Mouse (Mus musculus) fibroblast of lung, adult 2 months (primary cell): ENCODE data around the gene Atp6v0a4.
A peak's percentile ranks its signal among the peaks of the same experiment; 100 is the strongest.

Source experiments
- DNase-seq: peaks from one replicate; pipeline ENCODE4 v3.0.0-alpha.2; 2011; ENCODE audit warnings: low read depth

The Atp6v0a4 gene

GRCm38 (mm10) chr6:38124207-38124835, at the start of gene Atp6v0a4:
Gene Atp6v0a4 (minus strand): TSS chr6:38124586.
- no peak for DNase-seq

DNA sequence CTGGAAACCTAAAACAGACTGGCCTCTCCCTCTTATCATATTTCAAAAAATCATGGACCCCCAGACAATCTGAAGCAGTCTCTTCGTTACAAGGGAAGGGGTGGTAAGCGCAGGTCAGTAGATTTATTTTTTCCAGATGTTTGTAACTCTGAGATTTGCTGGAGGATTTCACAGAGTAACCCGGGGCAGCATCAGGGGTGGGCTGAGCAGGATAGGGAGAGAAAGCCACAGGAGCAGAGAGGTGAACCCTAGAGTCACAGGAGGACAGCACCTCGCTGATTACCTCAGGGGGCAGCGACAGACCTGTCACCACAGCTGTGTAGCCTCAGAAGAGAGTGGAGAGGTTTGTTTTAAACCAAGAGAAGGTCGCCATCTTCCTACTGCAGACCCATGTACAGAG, 41.0 kb upstream of the Atp6v0a4 start:
- DNase-seq = no peak

GRCm38 (mm10) chr6:38164705-38165104, 40.3 kb upstream of the Atp6v0a4 start:
- no peak for DNase-seq

- DNase-seq = no peak
These were observed 38.6 kb upstream of the Atp6v0a4 start for GRCm38 (mm10) chr6:38162825-38163504.

DNA sequence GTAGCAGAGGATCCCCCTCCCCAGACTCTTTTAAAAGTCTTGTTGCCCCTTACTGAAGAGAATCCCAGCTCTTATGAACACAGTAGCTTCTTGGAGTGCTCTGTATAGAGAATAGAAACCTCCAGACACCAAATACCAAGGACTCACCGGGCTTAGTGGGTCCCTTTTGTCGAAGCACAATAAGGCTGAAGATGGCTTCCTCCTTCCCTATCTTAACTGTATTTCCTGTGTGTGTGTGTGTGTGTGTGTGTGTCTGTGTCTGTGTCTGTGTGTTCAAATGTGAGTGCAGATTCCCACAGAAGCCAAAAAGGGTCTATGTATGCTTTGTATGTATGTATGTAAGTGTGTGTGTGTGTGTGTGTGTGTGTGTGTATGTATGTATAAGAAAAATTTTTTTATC, 36.2 kb upstream of the Atp6v0a4 start:
- no peak for DNase-seq

GRCm38 (mm10) chr6:38160102-38160501, 35.7 kb upstream of the Atp6v0a4 start:
- DNase-seq = peak; percentile 72

DNA sequence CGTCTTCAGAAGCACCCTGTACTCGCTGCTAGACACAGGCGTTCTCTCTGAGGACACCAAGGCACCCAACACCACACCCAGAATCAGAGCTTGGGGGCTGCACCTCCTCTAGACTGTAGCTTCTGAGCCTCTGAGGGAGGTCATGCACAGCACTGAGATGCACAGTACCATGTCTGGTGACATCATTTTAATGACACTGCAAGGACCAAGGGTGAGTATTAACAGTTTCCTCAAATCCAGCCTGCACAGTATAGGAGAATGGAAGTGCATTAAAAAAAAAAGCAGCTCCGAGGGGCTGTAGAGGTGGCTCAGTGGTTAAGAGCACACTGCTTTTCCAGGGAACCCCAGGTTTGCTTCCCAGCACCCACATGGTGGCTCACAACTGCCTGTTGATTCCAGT, 35.2 kb upstream of the Atp6v0a4 start:
- DNase-seq = no peak

GRCm38 (mm10) chr6:38157925-38158324, 33.5 kb upstream of the Atp6v0a4 start:
- DNase-seq = no peak

- no peak for DNase-seq
These were observed 31.8 kb upstream of the Atp6v0a4 start for GRCm38 (mm10) chr6:38156204-38156603.

GRCm38 (mm10) chr6:38152305-38152704, 27.9 kb upstream of the Atp6v0a4 start:
- DNase-seq = no peak

DNA sequence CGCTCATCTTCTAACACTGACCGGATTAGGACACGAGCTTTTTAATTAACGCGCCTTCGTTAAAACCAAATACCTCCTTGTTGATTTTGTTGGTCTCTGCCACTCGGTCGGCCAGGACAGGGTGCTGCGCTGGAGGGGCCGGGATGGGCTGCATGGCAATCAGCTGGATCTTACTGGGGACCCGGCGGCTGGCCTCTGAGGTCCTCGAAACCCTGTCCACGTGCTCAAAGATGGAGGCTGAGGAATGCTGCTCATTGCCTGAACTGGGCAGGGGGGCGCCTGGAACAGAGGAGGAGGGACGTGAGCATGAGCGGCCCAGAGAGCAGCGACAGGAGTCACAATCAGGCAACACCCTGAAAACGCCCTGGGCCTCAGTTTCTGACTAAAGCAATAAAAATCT, 25.1 kb upstream of the Atp6v0a4 start:
- DNase-seq = no peak

DNA sequence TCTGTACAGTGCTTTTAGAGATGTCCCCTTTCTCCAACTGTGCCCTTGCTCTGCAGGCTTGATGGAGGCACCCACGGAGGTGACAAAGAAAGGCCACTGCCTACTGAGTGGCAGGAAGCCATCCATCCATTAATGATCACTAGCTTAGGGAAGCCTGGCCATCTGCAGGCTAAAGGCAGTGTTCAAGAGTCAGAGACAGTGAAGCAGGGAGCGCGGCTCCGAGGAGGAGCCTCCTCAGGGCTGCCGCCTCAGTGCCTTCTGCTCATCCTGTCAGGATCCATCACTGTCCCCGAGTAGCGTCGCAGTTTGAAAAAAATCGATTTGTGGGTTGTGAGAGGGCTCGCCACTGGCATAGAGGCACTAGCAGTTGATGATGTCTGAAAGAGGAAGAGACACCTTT, 24.2 kb upstream of the Atp6v0a4 start:
- no peak for DNase-seq

DNA sequence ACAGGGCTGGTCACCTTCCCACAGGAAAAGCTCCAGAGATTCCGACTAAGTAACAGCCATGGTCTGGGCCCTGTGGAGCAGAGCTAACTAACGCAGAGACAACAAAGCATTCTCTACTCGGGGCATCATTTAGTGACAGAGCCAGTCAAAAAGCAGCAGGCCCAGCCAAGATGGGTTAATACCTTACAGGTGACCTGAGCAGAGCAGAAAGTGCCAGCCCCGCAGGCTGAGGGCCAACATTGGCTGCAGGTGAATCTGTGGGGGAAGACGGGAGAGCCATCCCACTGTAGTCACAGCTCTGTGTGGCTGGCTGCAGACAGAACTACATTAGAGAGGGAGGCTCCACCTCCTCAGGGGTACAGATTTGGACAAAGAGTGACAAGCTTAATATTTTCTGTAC, 22.9 kb upstream of the Atp6v0a4 start:
- DNase-seq = no peak

DNA sequence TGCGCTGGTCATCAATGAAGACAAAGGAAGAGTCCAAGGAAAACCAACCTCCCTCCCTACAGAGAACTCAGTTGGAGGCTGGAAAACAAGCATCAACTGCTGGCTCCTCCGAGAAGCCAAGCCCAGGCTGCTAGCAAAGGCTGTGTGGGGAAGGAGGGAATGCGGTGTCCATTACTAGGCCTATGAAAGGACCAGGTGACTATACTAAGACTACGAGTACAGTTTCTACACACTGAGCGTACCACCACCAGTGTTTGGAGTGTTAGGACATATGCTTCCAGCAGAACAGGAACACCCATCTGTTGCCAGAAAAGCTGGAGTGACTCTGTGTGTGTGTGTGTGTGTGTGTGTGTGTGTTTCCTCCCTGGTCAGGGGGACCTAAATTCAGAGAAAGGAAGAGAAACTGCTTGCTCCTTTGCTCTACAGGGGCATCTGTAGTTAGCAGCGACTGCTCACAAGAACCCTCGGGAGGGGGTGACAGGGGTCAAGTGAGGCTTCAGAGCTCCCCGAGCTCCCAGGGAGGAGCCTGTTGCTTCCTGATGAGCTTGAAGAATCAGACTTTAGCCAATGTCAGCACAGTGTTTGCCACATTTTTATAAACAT, 21.2 kb upstream of the Atp6v0a4 start:
- DNase-seq = no peak

DNA sequence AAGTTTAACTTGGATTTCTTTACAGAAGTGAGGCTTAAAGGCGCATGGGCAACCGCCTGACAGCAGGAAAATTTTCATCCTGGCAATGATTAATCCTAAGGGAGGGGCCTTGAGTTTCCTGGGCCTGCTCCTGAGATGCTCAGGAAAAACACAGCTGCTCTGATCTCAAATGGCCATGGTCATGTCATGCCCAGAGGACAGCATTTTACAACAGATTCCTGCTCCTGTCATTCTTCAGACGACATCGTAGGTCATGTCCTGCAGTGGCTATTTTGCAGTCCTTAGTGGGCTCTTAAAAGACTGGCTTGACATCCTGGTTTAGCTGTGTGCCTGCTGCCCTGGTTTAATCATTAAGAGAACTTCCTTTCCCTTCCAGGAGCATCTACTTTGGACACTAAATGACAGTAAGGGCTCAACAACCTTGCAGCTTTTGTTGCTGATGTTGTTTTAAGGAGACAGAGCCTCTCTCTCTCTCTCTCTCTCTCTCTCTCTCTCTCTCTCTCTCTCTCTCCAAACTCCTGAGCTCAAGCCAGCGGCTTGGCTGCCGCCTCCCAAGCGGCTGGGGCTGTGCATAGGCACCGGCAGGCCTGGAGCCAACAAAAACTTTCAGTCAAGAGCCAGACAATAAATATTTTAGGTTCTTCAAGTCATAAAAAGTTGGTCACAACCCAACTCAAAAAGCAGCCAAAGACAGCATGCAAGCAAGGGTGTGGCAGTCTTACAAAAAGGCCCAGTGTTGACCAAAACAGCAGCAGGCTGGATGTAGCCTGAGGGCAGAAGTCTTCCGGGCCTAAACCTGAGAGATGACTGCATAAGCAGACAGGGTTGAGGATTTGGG, 20.0 kb upstream of the Atp6v0a4 start:
- DNase-seq = peak; percentile 96

DNA sequence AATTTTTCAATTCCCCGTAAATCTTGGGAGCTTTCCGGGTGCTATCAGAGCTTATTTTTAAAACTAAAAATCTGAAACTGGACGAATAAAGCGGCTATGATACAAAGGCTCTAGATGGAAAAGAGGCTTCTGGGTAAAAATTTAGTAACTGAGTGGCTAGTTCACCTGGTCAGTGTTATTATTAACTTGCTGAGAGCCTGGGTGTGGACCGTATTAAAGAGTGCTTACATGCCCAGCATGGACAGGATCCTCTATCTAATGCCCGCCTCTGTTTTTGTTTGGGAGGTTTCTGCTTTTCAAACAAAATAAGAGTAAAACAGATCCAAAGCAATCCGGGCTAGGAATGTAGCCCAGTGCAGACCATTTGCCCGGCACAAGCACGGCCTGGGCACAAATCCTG, 16.0 kb upstream of the Atp6v0a4 start:
- no peak for DNase-seq

DNA sequence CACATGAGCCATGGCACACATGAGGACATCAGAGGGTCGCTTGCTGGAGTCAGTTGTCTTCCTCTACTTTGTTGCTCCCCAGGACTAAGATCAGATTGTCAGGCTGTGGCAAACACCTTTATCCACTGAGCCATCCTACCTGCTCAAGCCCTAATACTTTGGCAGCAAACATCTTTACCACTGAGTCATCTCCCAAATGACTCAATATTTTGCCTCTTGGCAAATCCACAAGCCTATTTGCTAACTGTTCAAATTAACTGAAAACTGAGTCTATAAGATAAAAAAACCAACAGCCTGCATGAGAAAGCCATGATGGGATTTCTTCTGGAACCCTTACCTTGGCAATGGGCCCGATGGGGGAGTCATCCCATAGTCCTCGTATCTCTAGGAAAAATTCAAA, 14.7 kb upstream of the Atp6v0a4 start:
- no peak for DNase-seq

DNA sequence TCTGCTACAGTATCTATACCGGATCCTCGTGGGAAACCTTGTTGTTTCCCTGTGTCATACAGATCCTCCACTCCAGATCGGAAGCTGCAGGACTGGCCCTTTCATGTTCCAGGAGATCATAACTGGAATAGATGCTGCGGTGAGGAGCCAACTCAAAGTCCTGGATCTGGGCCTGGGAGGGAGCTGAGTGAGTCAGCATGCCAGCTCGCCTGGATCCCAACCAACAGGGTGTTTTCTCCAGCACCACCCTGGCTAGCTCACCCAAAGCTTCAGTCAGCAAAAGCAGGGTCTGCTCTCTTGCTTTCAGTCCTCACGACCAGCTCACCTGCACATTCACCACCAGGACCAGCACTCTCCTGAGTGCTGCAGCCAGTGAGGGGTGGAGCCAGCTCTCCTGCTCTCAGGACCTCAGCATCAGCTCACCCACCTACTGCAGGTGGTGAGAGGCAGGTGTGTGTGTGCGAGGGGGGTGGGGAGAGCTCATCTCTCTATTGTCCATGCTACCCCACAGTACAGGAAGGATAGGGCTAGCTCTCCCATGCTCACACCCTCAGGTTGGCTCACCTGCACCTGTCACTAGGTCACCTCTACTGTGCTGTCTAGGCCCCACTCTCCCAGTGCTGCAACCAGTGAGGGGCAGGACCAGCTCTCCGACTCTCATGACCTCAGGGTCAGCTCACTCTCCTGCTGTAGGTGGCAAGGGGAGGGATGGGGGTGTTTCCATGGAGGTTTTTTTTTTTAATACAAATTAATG, 10.6 kb upstream of the Atp6v0a4 start:
- DNase-seq = peak; percentile 87

DNA sequence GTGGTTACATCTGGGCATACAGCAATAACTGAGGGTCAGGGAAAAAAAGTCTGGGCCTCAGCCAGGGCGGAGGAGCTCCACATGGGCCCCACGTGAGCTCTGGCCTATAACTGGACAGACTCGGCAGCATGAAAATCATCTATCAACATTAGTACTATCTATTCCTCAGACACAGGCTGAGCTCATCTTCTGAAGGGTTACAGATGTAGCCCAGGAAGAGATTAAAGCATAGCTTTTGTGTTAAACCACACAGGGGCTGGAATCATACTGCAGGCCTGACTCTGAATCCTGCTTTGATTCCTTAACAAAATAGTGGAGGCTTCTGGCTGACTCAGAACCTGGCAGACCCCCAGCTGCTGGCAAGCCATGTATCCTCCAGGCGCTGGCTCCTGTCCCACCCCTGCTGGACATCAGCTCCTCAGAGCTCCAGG, 7.4 kb upstream of the Atp6v0a4 start:
- DNase-seq = peak; percentile 77

GRCm38 (mm10) chr6:38129883-38130282, 5.5 kb upstream of the Atp6v0a4 start:
- no peak for DNase-seq

GRCm38 (mm10) chr6:38128115-38128514, 3.7 kb upstream of the Atp6v0a4 start:
- DNase-seq = no peak

DNA sequence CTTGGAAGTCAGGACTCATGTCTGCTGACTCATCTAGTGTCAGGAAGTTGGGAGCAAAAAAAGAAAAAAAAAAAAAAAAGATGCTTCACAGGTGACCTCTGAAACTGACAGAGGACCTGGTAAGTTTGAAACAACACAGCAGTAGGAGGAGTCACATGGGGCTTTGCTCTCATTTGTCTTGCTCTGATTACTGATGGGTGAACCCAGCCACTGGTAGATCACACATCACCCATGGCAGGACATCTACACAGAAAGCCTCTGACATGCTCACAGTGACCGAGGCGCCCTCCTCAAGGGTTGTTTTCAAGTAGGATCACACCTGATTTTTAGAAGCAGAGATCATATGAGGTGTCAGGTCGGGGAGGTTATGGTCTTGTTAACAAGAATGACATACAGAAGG, 1.1 kb upstream of the Atp6v0a4 start:
- no peak for DNase-seq
